Mouse (Mus musculus): ENCODE measurements at regions not wholly inside any gene's neighbourhood (a gene's known extent, or its start where the extent isn't known, plus 50 kb on each side); places are given as distances from the start of the nearest gene placed in this dataset.

GRCm38 (mm10) chr1:45663882-45664520 lies 131.0 kb upstream of the Wdr75 start:
- TF ChIP-seq MAZ (IDR thresholded peaks at IDR 0.05; ENCODE audit: low read depth, low read length): no peak
- TF ChIP-seq MAX (IDR thresholded peaks at IDR 0.05; ENCODE audit: low read length): no peak
- no peak for TF ChIP-seq SIN3A (IDR thresholded peaks at IDR 0.05; ENCODE audit: low read length)
- H3K4me1 ChIP-seq (ENCODE audit: control insufficient read depth in 1 of 2, insufficient read depth in 2 of 2, low read length in 2 of 2): no peaks in the 10 kb centered on the region
- H3K9ac ChIP-seq (ENCODE audit: control insufficient read depth, low read depth, low read length, poor library complexity, severe bottlenecking): no peak overlapping the region
- no peak overlapping the region for H3K4me3 ChIP-seq (ENCODE audit: control insufficient read depth in 1 of 2, insufficient read depth in 1 of 2, low read depth in 2 of 2, low read length in 2 of 2)
- H3K27ac ChIP-seq (ENCODE audit: control insufficient read depth, low read depth, low read length): no peak overlapping the region
- H3K79me2 ChIP-seq (ENCODE audit: control insufficient read depth, insufficient read depth, low read length, poor library complexity): no peaks in the 10 kb centered on the region
- no peaks in the 10 kb centered on the region for H3K9me3 ChIP-seq (replicated peaks; ENCODE audit: insufficient read depth, low read length)
- no peak for DNase-seq (ENCODE audit: low read depth, low spot score)
- H3K36me3 ChIP-seq (ENCODE audit: control insufficient read depth in 1 of 2, insufficient read depth in 2 of 2, low read length in 2 of 2): no peaks in the 10 kb centered on the region
- no peaks in the 10 kb centered on the region for H3K27me3 ChIP-seq (ENCODE audit: control insufficient read depth in 1 of 2, insufficient read depth in 2 of 2, low read length in 2 of 2)

- no peak for DNase-seq (ENCODE audit: low read depth, low spot score)
- TF ChIP-seq NELFE (IDR thresholded peaks at IDR 0.05; ENCODE audit: low read depth, low read length): no peak
- TF ChIP-seq ELF1 (IDR thresholded peaks at IDR 0.05; ENCODE audit: low read depth, low read length): no peak
- TF ChIP-seq EP300 (IDR thresholded peaks at IDR 0.05; ENCODE audit: low read depth in 1 of 2, low read length in 2 of 2): no peak
- Histone ChIP-seq H3K36me3 (ENCODE audit: control insufficient read depth in 1 of 2, insufficient read depth in 2 of 2, low read length in 2 of 2) (no peaks in the 10 kb centered on the region), H3K9me3 (replicated peaks; ENCODE audit: insufficient read depth, low read length) (no peaks in the 10 kb centered on the region), H3K4me1 (ENCODE audit: control insufficient read depth in 1 of 2, insufficient read depth in 2 of 2, low read length in 2 of 2) (no peaks in the 10 kb centered on the region), H3K27me3 (ENCODE audit: control insufficient read depth in 1 of 2, insufficient read depth in 2 of 2, low read length in 2 of 2) (no peaks in the 10 kb centered on the region; a peak in 1 of 4 replicates), H3K27ac (ENCODE audit: control insufficient read depth, low read depth, low read length) (no peak overlapping the region), H3K79me2 (ENCODE audit: control insufficient read depth, insufficient read depth, low read length, poor library complexity) (no peaks in the 10 kb centered on the region), H3K9ac (ENCODE audit: control insufficient read depth, low read depth, low read length, poor library complexity, severe bottlenecking) (no peak overlapping the region), H3K4me3 (ENCODE audit: control insufficient read depth in 1 of 2, insufficient read depth in 1 of 2, low read depth in 2 of 2, low read length in 2 of 2) (no peak overlapping the region)
Observed at GRCm38 (mm10) chr1:45672443-45673156, 122.4 kb upstream of the Wdr75 start.

GRCm38 (mm10) chr1:45675771-45676439 lies 119.1 kb upstream of the Wdr75 start:
- Histone ChIP-seq H3K27me3 (ENCODE audit: control insufficient read depth in 1 of 2, insufficient read depth in 2 of 2, low read length in 2 of 2) (no peaks in the 10 kb centered on the region; a peak in 1 of 4 replicates), H3K9ac (ENCODE audit: control insufficient read depth, low read depth, low read length, poor library complexity, severe bottlenecking) (no peak overlapping the region), H3K36me3 (ENCODE audit: control insufficient read depth in 1 of 2, insufficient read depth in 2 of 2, low read length in 2 of 2) (no peaks in the 10 kb centered on the region), H3K27ac (ENCODE audit: control insufficient read depth, low read depth, low read length) (no peak overlapping the region), H3K79me2 (ENCODE audit: control insufficient read depth, insufficient read depth, low read length, poor library complexity) (no peaks in the 10 kb centered on the region), H3K9me3 (replicated peaks; ENCODE audit: insufficient read depth, low read length) (no peaks in the 10 kb centered on the region), H3K4me3 (ENCODE audit: control insufficient read depth in 1 of 2, insufficient read depth in 1 of 2, low read depth in 2 of 2, low read length in 2 of 2) (no peak overlapping the region), H3K4me1 (ENCODE audit: control insufficient read depth in 1 of 2, insufficient read depth in 2 of 2, low read length in 2 of 2) (no peaks in the 10 kb centered on the region)
- TF ChIP-seq KAT2A (conservative IDR thresholded peaks at IDR 0.05; ENCODE audit: low read depth, low read length) (no peak), MAZ (IDR thresholded peaks at IDR 0.05; ENCODE audit: low read depth, low read length) (no peak), CHD1 (IDR thresholded peaks at IDR 0.05; ENCODE audit: low read depth, low read length) (no peak), POLR2A (IDR thresholded peaks at IDR 0.05; ENCODE audit: control insufficient read depth in 1 of 2, insufficient read depth in 1 of 2, low read depth in 1 of 2, low read length in 2 of 2, poor library complexity in 1 of 2) (no peak), MYB (IDR thresholded peaks at IDR 0.05; ENCODE audit: low read depth, low read length) (no peak), MAX (IDR thresholded peaks at IDR 0.05; ENCODE audit: low read length) (no peak), EP300 (IDR thresholded peaks at IDR 0.05; ENCODE audit: low read depth in 1 of 2, low read length in 2 of 2) (no peak), SIN3A (IDR thresholded peaks at IDR 0.05; ENCODE audit: low read length) (no peak), SMC3 (IDR thresholded peaks at IDR 0.05; ENCODE audit: low read depth, low read length) (no peak), ELF1 (IDR thresholded peaks at IDR 0.05; ENCODE audit: low read depth, low read length) (no peak), TCF12 (IDR thresholded peaks at IDR 0.05; ENCODE audit: low read depth, low read length) (no peak), NELFE (IDR thresholded peaks at IDR 0.05; ENCODE audit: low read depth, low read length) (no peak), POLR2AphosphoS5 (IDR thresholded peaks at IDR 0.05; ENCODE audit: borderline replicate concordance, low read depth, low read length) (no peak), NRF1 (IDR thresholded peaks at IDR 0.05; ENCODE audit: insufficient read depth, low read depth, low read length, poor library complexity, severe bottlenecking) (no peak), POLR2AphosphoS2 (IDR thresholded peaks at IDR 0.05; ENCODE audit: low read length) (no peak), MYC (IDR thresholded peaks at IDR 0.05; ENCODE audit: low read depth, low read length) (no peak), GABPA (IDR thresholded peaks at IDR 0.05; ENCODE audit: low read depth, low read length) (no peak)
- no peak for DNase-seq (ENCODE audit: low read depth, low spot score)

Measured in MEL (cell line).